17 mouse cellular contexts compared by ENCODE assay signal in the genomic region with DNA sequence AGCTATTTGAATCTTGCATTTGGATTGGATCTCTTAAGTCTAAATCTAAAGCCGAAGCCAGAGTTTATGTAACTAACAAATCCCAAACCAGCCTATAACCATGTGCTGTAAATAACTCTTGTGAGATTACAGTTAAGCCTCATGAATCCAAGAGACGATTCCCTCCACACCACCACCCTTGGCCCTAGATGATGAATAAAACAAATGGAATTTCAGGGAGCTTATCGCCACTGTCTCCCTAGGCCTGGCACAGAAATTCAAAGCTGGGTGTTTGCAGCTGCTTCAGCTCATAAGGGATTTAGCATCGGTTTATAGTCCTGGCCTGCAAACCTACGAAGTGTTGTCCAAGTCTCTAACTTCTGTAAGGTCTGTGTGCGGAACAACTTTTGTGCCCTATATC.
DNase-seq lines count a peak whose midpoint lies in the region; ATAC-seq and TF ChIP-seq lines count a peak whose summit lies in the region.
"Had no signal": no experiment of that assay in that cellular context is flagged by ENCODE, and none has a peak within 500 bp of the region (broad histone marks: within the 10 kb centered on the region; RNA-seq: fewer than 3 reads in every experiment).

No protein-coding gene starts in this region.

- no peak for TF ChIP-seq CTCF in heart, adult 2 months (IDR thresholded peaks at IDR 0.05)

- H3K4me1 ChIP-seq in heart, adult 2 months (ENCODE audit: control insufficient read depth, insufficient read depth, low read length), result no peaks in the 10 kb centered on the region; the same call in 1 of the 2 replicates
- H3K4me1 ChIP-seq in heart, embryonic 10.5 days, result peaks cover 3% of the 10 kb centered on the region; the same call in 1 of the 2 replicates
- H3K4me1 ChIP-seq in embryonic facial prominence, embryonic 15.5 days, result no peaks in the 10 kb centered on the region
- peaks cover 7% of the 10 kb centered on the region; the same call in 1 of the 2 replicates for H3K4me1 ChIP-seq in stomach, embryonic 16.5 days (ENCODE audit: control insufficient read depth, insufficient read depth, low read length)
- H3K4me1 ChIP-seq: limb, embryonic 12.5 days; neural tube, embryonic 12.5 days had no signal

- H3K9me3 ChIP-seq in heart, embryonic 10.5 days, result no peaks in the 10 kb centered on the region
- no peaks in the 10 kb centered on the region for H3K9me3 ChIP-seq in embryonic facial prominence, embryonic 15.5 days (replicated peaks)
- no peaks in the 10 kb centered on the region for H3K9me3 ChIP-seq in stomach, embryonic 16.5 days (replicated peaks; ENCODE audit: control insufficient read depth, low read length)
- H3K9me3 ChIP-seq: forebrain, embryonic 15.5 days; limb, embryonic 12.5 days; neural tube, embryonic 12.5 days had no signal

- TF ChIP-seq POLR2A in heart, adult 2 months (IDR thresholded peaks at IDR 0.05; ENCODE audit: insufficient read depth, low read depth, low read length), result no peak

- no peak overlapping the region for H3K4me3 ChIP-seq in heart, adult 2 months
- H3K4me3 ChIP-seq in heart, embryonic 10.5 days, result no peak overlapping the region
- no peak overlapping the region for H3K4me3 ChIP-seq in embryonic facial prominence, embryonic 15.5 days (replicated peaks)
- no peak overlapping the region for H3K4me3 ChIP-seq in stomach, embryonic 16.5 days (replicated peaks; ENCODE audit: low read length)
- H3K4me3 ChIP-seq: erythroblast, embryonic 14.5 days; forebrain, embryonic 15.5 days; limb, embryonic 12.5 days; neural tube, embryonic 12.5 days had no signal

- intact Hi-C loops in heart, adult 2 months (cut with DNase I), result no loop called here
- intact Hi-C loops in heart, postnatal 10 days (cut with DNase I), result no loop called here

- no peak for TF ChIP-seq EP300 in heart, adult 2 months (IDR thresholded peaks at IDR 0.05; ENCODE audit: insufficient read depth, low read depth, low read length)

- WGBS in heart, adult 2 months, result 69% methylated on average over 6 of the region's 6 CpGs
- WGBS in heart, embryonic 10.5 days, result 86% methylated on average over 6 of the region's 6 CpGs
- 70% methylated on average over 6 of the region's 6 CpGs for WGBS in embryonic facial prominence, embryonic 15.5 days
- WGBS in stomach, embryonic 16.5 days, result 64% methylated on average over 6 of the region's 6 CpGs

- no peak overlapping the region; the same call in 1 of the 2 replicates for H3K27ac ChIP-seq in heart, adult 2 months
- no peak overlapping the region for H3K27ac ChIP-seq in heart, embryonic 10.5 days
- H3K27ac ChIP-seq in embryonic facial prominence, embryonic 15.5 days (replicated peaks), result no peak overlapping the region
- no peak overlapping the region; the same call in 1 of the 2 replicates for H3K27ac ChIP-seq in stomach, embryonic 16.5 days (ENCODE audit: low read length)
- H3K27ac ChIP-seq: forebrain, embryonic 15.5 days; kidney, postnatal 0 days; limb, embryonic 12.5 days; neural tube, embryonic 12.5 days had no signal

- ATAC-seq in embryonic facial prominence, embryonic 15.5 days (ENCODE audit: insufficient number of reproducible peaks, low FRiP score, low TSS enrichment, low read depth), result peak; percentile 43; the same call in 1 of the 2 replicates
- peak; percentile 58; the same call in 1 of the 2 replicates for ATAC-seq in stomach, embryonic 16.5 days (ENCODE audit: insufficient read depth, low FRiP score)
- ATAC-seq in inflammation-experienced regulatory T-cells, adult 6 months, result no peak
- no peak for ATAC-seq in erythroblast, adult 5-6 weeks (replicated peaks; ENCODE audit: low FRiP score, poor library complexity, severe bottlenecking)
- ATAC-seq: forebrain, embryonic 15.5 days; hindbrain, embryonic 16.5 days had no signal

- no peaks in the 10 kb centered on the region for H3K36me3 ChIP-seq in heart, adult 2 months (ENCODE audit: control insufficient read depth, insufficient read depth, low read length)
- H3K36me3 ChIP-seq in heart, embryonic 10.5 days, result no peaks in the 10 kb centered on the region
- H3K36me3 ChIP-seq in embryonic facial prominence, embryonic 15.5 days, result no peaks in the 10 kb centered on the region
- no peaks in the 10 kb centered on the region for H3K36me3 ChIP-seq in stomach, embryonic 16.5 days (ENCODE audit: control insufficient read depth, insufficient read depth, low read length)
- H3K36me3 ChIP-seq: forebrain, embryonic 15.5 days; limb, embryonic 12.5 days; neural tube, embryonic 12.5 days had no signal

- no peaks in the 10 kb centered on the region for H3K79me2 ChIP-seq in heart, adult 2 months (replicated peaks; ENCODE audit: control insufficient read depth, insufficient read depth, low read length)

- peak; percentile 18 to 49 for DNase-seq in heart, adult 2 months
- DNase-seq in heart, embryonic 10.5 days (ENCODE audit: low spot score), result no peak
- peak; percentile 24 to 31 for DNase-seq in heart, postnatal 10 days
- DNase-seq: cerebellum, adult 9-11 months; kidney, adult 11 months; lung, postnatal 10 days; thymus, postnatal 25 days had no signal

- no peaks in the 10 kb centered on the region for H3K27me3 ChIP-seq in heart, adult 2 months (ENCODE audit: control insufficient read depth, insufficient read depth, low read length)
- H3K27me3 ChIP-seq in heart, embryonic 10.5 days (ENCODE audit: insufficient read depth, poor library complexity, severe bottlenecking), result no peaks in the 10 kb centered on the region
- H3K27me3 ChIP-seq in embryonic facial prominence, embryonic 15.5 days, result no peaks in the 10 kb centered on the region
- H3K27me3 ChIP-seq in stomach, embryonic 16.5 days (ENCODE audit: control insufficient read depth, insufficient read depth, low read length), result no peaks in the 10 kb centered on the region
- H3K27me3 ChIP-seq: forebrain, embryonic 15.5 days; limb, embryonic 12.5 days; neural tube, embryonic 12.5 days had no signal

- no peak overlapping the region for H3K9ac ChIP-seq in heart, adult 2 months (ENCODE audit: low read depth, low read length)
- H3K9ac ChIP-seq in embryonic facial prominence, embryonic 15.5 days, result no peak overlapping the region
- no peak overlapping the region for H3K9ac ChIP-seq in stomach, embryonic 16.5 days (ENCODE audit: low read length)
- H3K9ac ChIP-seq: forebrain, embryonic 15.5 days; limb, embryonic 12.5 days; neural tube, embryonic 12.5 days had no signal

- H3K4me2 ChIP-seq in embryonic facial prominence, embryonic 15.5 days (replicated peaks), result no peak overlapping the region
- H3K4me2 ChIP-seq in stomach, embryonic 16.5 days (ENCODE audit: low read depth, low read length), result no peak overlapping the region
- H3K4me2 ChIP-seq: forebrain, embryonic 15.5 days; limb, embryonic 12.5 days; neural tube, embryonic 12.5 days had no signal

Comparison
In these comparisons a context has a peak if more than half of its experiments do, and no peak if none do; other contexts are left out.
1. ATAC-seq: peak in embryonic facial prominence, embryonic 15.5 days (single experiment) and stomach, embryonic 16.5 days (single experiment); none in inflammation-experienced regulatory T-cells, adult 6 months (single experiment) and erythroblast, adult 5-6 weeks (single experiment).